Mouse (Mus musculus): Measurements from ENCODE around the gene Rps6.

DNA sequence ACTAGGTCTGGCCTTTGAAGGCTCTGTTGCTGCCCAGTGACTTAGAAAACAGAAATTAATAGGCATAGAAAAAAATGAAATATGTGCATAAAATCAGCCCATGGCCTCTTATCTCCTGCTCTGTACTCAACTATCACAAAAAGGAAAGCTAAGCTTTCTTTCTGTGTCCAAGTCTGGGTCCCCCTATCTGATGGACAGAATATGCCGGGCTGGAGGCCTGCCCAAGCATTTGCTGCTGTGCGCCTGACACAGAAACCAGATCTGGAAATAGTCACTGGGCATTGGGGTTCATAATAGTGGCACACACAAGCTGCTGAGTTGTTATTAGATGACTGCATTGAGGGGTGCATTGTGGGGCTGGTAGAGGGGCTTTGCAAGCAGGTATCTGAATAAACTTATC is 22.3 kb upstream of the Rps6 start:
- TF ChIP-seq GATA1 (IDR thresholded peaks at IDR 0.05; ENCODE audit: borderline replicate concordance, low read length): no peak
- no peak for TF ChIP-seq FLI1 (IDR thresholded peaks at IDR 0.05; ENCODE audit: low read length)
